Mouse (Mus musculus) myocyte (in vitro differentiated cells): ENCODE measurements around the gene Phlpp2.

Source experiments
- E2F4 ChIP-seq: IDR thresholded peaks from one replicate; pipeline ENCODE4 v1.6.1; 2011; ENCODE audit warnings: mild to moderate bottlenecking, control low read depth, moderate library complexity; ENCODE audit not compliant: insufficient read depth
- MAX ChIP-seq: IDR thresholded peaks from one replicate; pipeline ENCODE4 v1.6.1; 2011; ENCODE audit warnings: low read depth, mild to moderate bottlenecking, control low read depth
- MYOD1 ChIP-seq, 3 experiments: IDR thresholded peaks; one replicate each; pipeline ENCODE4 v1.6.1; 2011; ENCODE audit warnings: control low read depth in 2 of 3, low read depth in 2 of 3, mild to moderate bottlenecking in 2 of 3, moderate library complexity in 1 of 3; ENCODE audit not compliant: insufficient read length in 2 of 3, control insufficient read depth in 1 of 3
- POLR2A ChIP-seq: IDR thresholded peaks from one replicate; pipeline ENCODE4 v1.6.1; 2011; ENCODE audit warnings: low read depth, mild to moderate bottlenecking, control low read depth, moderate library complexity; ENCODE audit not compliant: insufficient read length
- POLR2AphosphoS2 ChIP-seq: IDR thresholded peaks from one replicate; pipeline ENCODE4 v1.6.1; 2011; ENCODE audit warnings: low read depth, control low read depth; ENCODE audit not compliant: insufficient read length
- REST ChIP-seq: IDR thresholded peaks from one replicate; pipeline ENCODE4 v1.6.1; 2011; ENCODE audit warnings: mild to moderate bottlenecking, control low read depth, moderate library complexity; ENCODE audit not compliant: insufficient read depth, insufficient read length
- SRF ChIP-seq: IDR thresholded peaks from one replicate; pipeline ENCODE4 v1.6.1; 2011; ENCODE audit warnings: low read depth; ENCODE audit not compliant: control insufficient read depth, insufficient read length
- TCF12 ChIP-seq: IDR thresholded peaks from one replicate; pipeline ENCODE4 v1.6.1; 2011; ENCODE audit warnings: mild to moderate bottlenecking, control low read depth; ENCODE audit not compliant: poor library complexity, insufficient read depth, severe bottlenecking
- TCF3 ChIP-seq: IDR thresholded peaks from one replicate; pipeline ENCODE4 v1.6.1; 2011; ENCODE audit warnings: low read depth, control low read depth; ENCODE audit not compliant: insufficient read length
- USF1 ChIP-seq: IDR thresholded peaks from one replicate; pipeline ENCODE4 v1.6.1; 2011; ENCODE audit warnings: low read depth, mild to moderate bottlenecking, control low read depth, moderate library complexity

DNA sequence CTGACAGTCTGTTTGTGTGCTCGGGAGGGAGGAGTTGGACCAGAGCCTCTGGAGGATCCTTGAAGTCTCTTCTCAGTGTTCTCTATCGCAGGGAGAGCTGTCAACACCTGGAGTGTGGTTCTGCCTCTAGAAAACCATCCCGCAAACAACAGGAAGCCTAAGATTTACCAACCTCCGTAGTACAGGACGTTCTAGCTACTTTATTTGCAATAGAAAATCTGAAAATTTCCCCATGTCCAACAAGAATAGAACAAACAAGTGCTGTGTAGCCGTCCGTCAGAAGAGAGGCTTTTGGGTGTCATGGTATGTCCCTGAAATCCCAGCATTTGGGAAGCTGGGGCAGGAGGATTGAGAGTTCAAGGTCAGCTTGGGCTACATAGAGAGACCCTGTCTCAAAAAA is 119.4 kb downstream of the Phlpp2 start:
- TF ChIP-seq POLR2A (no peak), MAX (no peak), USF1 (no peak), TCF12 (no peak), E2F4 (no peak), REST (no peak), POLR2AphosphoS2 (no peak), MYOD1 (IDR thresholded peaks at IDR 0.05; ENCODE audit: control insufficient read depth in 1 of 3, insufficient read length in 2 of 3, low read depth in 2 of 3) (no peak), SRF (no peak), TCF3 (no peak)
